Mouse (Mus musculus) adrenal gland, adult 8-10 months (tissue): ENCODE data around the gene Ube4b. TPM values are rescaled to one million over a fixed set of nuclear protein-coding genes. Genes with fewer than 3 reads are reported as not detected.

Source experiments
- DNase-seq: peaks from one replicate; pipeline ENCODE4 v3.0.0; 2022
- total RNA-seq, 4 experiments: library from RNA; stranded (reverse); gene quantifications; 2 replicates each; pipeline ENCODE4 v1.2.4; 2022

Ube4b gene
- total RNA-seq, 4 experiments from 2014 or later: 77.8 to 102 (median 91.0) TPM

- peak; percentile 86 for DNase-seq
Measured at GRCm38 (mm10) chr4:149393311-149393995, 33.1 kb downstream of the Ube4b start.

- DNase-seq: no peak
Measured at GRCm38 (mm10) chr4:149392359-149392758, 34.2 kb downstream of the Ube4b start.

GRCm38 (mm10) chr4:149381001-149381400 lies 45.5 kb downstream of the Ube4b start:
- no peak for DNase-seq

GRCm38 (mm10) chr4:149379881-149380280 lies 46.7 kb downstream of the Ube4b start:
- no peak for DNase-seq

GRCm38 (mm10) chr4:149378819-149379218 lies 47.7 kb downstream of the Ube4b start:
- DNase-seq: no peak

- DNase-seq: no peak
Measured at GRCm38 (mm10) chr4:149376034-149376433, 50.5 kb downstream of the Ube4b start.

GRCm38 (mm10) chr4:149374662-149375061 lies 51.9 kb downstream of the Ube4b start:
- DNase-seq: no peak

- no peak for DNase-seq
Measured at GRCm38 (mm10) chr4:149373927-149374326, 52.6 kb downstream of the Ube4b start.

- no peak for DNase-seq
Measured at GRCm38 (mm10) chr4:149373431-149373830, 53.1 kb downstream of the Ube4b start.

GRCm38 (mm10) chr4:149365702-149366370 lies 60.7 kb downstream of the Ube4b start:
- DNase-seq: no peak

GRCm38 (mm10) chr4:149364896-149365295 lies 61.7 kb downstream of the Ube4b start:
- DNase-seq: no peak

GRCm38 (mm10) chr4:149361051-149361450 lies 65.5 kb downstream of the Ube4b start:
- no peak for DNase-seq

- no peak for DNase-seq
Measured at GRCm38 (mm10) chr4:149360647-149361046, 65.9 kb downstream of the Ube4b start.

- no peak for DNase-seq
Measured at GRCm38 (mm10) chr4:149357982-149358381, 68.6 kb downstream of the Ube4b start.

- DNase-seq: no peak
Measured at GRCm38 (mm10) chr4:149354671-149355070, 71.9 kb downstream of the Ube4b start.

GRCm38 (mm10) chr4:149351596-149352150 lies 74.9 kb downstream of the Ube4b start:
- peak; percentile 70 for DNase-seq

- no peak for DNase-seq
Measured at GRCm38 (mm10) chr4:149348963-149349362, 77.6 kb downstream of the Ube4b start.

GRCm38 (mm10) chr4:149345873-149346272 lies 80.7 kb downstream of the Ube4b start:
- DNase-seq: no peak

GRCm38 (mm10) chr4:149344311-149344710 lies 82.2 kb downstream of the Ube4b start:
- no peak for DNase-seq

- no peak for DNase-seq
Measured at GRCm38 (mm10) chr4:149340680-149341079, 85.9 kb downstream of the Ube4b start.

GRCm38 (mm10) chr4:149339426-149340214 lies 86.9 kb downstream of the Ube4b start:
- no peak for DNase-seq

- no peak for DNase-seq
Measured at GRCm38 (mm10) chr4:149338137-149338536, 88.4 kb downstream of the Ube4b start.

GRCm38 (mm10) chr4:149337353-149337752 lies 89.2 kb downstream of the Ube4b start:
- DNase-seq: no peak
